Mouse (Mus musculus) liver, postnatal 0 days (tissue): ENCODE results near the gene 1700020N01Rik.
A peak's percentile ranks its signal among the peaks of the same experiment; 100 is the strongest.

ENCODE experiments used
- CTCF ChIP-seq: sonication (generic); IDR thresholded peaks from 2 replicates; pipeline ENCODE4 v1.5.1; 2016; ENCODE audit warnings: antibody characterized with exemption, low read depth
- EP300 ChIP-seq: IDR thresholded peaks from 2 replicates; pipeline ENCODE4 v1.6.1; 2016; ENCODE audit warnings: antibody characterized with exemption, low read depth, mild to moderate bottlenecking

GRCm38 (mm10) chr10:21545446-21545845, 47.5 kb upstream of the 1700020N01Rik start:
- TF ChIP-seq CTCF (no peak), EP300 (peak; percentile 40; the same call in 1 of the 2 replicates)
